Mouse (Mus musculus): ENCODE data around the gene Taf1c.

Gene Taf1c

GRCm38 (mm10) chr8:119569881-119570280, 35.1 kb downstream of the Taf1c start:
- DNase-seq, result peak; percentile 17

GRCm38 (mm10) chr8:119568951-119569350, 36.1 kb downstream of the Taf1c start:
- DNase-seq, result no peak

GRCm38 (mm10) chr8:119568251-119568650, 36.8 kb downstream of the Taf1c start:
- no peak for DNase-seq

DNA sequence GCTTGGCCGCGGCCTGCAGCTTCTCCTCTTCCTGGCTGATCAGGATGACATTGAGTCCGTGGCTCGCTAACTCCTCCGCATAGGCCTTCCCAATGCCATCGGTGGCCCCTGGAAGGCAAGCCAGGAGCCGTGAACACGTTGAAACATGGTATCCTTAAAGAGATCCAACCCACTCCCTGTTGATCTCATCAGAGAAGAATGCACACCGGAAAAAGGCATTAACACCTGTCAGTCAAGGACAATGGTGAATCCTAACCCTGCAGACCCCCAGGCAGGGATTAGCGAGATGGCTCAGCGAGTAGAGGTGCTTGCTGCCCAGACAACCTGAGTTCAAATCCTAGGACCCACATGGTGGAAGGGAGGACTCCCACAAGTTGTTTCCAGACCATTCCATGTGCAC, 38.7 kb downstream of the Taf1c start:
- no peak for DNase-seq

DNA sequence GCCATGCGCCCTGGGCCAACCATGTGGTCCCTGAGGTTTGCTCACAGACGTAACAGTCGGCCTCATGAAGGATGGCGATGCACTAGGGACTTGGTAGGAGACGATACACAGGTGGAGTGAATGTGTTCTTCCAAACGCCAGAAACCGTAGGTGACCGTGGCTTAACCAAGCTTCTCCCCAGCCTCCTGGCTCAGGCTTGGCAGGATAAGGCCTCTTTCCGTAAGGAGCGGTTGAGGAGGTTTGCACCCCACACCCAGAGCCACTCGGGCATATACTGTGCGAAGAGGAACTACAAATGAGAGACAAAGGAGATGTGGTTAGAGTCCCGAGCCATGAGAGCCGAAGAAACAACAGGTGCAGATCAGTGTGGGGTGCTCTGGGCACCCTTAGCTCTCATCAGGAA, 41.2 kb downstream of the Taf1c start:
- DNase-seq, result no peak

GRCm38 (mm10) chr8:119559402-119559720, 45.7 kb downstream of the Taf1c start:
- no peak for DNase-seq

- DNase-seq, result peak; percentile 98
Observed at GRCm38 (mm10) chr8:119558603-119559401, 46.2 kb downstream of the Taf1c start, which contains the start of gene Mbtps1. Mbtps1 (minus strand) TSS chr8:119558735.

- DNase-seq, result peak; percentile 82
Observed at GRCm38 (mm10) chr8:119557821-119558602, 47.0 kb downstream of the Taf1c start.

DNA sequence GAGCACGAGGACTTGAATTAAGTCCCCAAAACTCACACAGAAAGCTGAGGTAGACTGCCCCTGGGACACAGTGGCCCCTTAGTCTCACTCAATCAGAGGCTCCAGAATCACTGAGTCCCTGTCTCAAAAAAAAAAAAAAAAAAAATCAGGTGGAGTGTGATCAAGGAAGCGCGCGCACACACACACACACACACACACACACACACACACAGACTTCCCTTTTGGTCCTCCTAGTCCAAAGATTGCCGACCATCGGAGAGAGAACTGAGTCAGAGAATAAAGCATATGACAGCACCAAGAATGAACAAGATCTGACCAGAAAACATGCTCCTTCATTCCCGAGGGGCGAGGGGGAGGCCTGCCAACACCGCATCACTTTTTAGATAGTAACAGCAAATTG, 47.9 kb downstream of the Taf1c start:
- DNase-seq, result no peak

- DNase-seq, result no peak
Observed at GRCm38 (mm10) chr8:119555861-119556260, 49.2 kb downstream of the Taf1c start.

DNA sequence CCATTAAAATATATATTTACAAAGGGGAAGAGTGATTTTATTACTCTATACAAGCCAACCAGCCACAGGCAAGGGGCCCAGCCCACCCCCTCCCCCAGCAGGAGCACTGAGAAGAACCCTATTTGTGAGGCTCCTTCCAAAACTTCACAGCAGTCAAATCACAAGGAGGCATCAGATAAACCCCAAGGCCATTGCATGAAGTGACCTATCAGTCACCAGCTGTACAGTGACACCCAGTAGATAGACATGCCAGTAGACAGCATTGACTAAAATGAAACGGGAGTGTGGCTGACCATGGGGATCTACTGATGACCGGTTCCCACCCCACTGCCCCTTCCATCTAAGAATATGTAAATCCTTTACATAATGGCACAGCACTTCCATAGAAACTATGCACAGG, 52.1 kb downstream of the Taf1c start:
- no peak for DNase-seq

DNA sequence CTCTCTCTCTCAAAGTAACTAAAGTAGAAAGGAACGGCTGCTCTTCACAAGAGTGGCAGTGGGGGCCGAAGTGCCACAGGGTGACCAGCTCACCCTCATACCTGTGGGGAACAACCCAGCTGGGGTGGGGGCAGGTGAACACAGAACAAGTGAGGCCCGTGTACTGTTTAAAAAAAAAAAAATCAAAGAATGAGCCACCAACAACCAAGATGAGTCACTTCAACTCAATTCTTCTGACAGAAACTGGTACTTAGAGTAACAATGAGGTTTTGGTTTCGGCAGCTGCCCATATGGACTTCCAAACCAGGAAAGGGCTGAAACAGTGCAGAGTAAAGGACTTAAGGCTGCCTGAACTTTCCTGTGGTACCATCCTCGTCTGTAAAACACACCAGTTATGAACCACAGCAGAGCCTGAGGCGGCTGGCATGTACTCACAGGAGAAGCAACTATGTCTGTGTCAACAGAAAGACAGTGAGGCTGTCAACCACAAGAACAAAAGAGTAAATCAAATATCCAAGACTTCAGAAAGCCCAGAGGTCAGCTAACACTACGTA, 56.4 kb downstream of the Taf1c start:
- no peak for DNase-seq
